Mouse (Mus musculus) adrenal gland (tissue): Measurements from ENCODE around the gene Iqcb1.

Source experiments
- intact Hi-C: fragments of 180-260 bp; cut with DNase I; formaldehyde crosslinking; loops from one replicate; pipeline ENCODE4 v1.15.1; 2025

Iqcb1 gene

DNA sequence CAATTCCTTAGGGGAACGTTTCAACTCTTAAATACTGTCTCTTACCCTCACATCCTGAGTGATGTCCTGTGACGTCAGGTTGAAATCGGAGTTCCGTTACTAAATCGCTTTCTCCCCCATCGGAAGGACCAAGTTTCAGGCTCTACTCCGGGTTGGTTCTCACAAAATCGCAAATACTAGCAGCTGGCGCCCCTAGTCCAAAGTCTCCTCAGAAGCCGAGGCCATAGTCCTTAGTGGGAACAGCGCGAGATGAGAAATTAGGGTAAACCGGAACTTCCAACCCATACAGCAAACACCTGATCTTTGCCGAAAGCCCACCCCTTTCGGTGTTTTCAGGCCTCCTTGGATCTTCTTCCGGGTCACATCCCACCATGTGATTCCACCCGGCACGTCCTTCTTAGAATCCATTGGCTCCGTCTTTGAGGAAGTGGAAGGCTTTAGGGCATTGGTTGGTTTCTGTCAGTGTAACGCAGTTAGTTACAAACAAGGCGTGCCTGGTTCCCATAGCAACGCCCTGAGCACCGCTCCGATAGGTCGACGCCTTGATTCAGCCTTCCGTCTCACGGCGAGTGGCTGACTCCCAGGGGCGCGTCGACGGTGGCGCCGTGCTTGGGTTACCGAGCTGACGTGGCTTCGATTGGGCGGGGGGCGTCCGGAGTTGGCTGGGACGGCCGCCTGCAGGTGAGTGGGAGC, 46.5 kb downstream of the Iqcb1 start, which contains the start of the genes Eaf2 and Golgb1:
Eaf2 (minus strand) TSS at position 421 of the 693 bp plus-strand sequence.
Golgb1 (plus strand) TSS at position 558 of the 693 bp plus-strand sequence.
- intact Hi-C loops: loop anchor here (10.0 kb wide), 1 partner anchor 140 kb away; the partner anchor contains the start of gene Polq

DNA sequence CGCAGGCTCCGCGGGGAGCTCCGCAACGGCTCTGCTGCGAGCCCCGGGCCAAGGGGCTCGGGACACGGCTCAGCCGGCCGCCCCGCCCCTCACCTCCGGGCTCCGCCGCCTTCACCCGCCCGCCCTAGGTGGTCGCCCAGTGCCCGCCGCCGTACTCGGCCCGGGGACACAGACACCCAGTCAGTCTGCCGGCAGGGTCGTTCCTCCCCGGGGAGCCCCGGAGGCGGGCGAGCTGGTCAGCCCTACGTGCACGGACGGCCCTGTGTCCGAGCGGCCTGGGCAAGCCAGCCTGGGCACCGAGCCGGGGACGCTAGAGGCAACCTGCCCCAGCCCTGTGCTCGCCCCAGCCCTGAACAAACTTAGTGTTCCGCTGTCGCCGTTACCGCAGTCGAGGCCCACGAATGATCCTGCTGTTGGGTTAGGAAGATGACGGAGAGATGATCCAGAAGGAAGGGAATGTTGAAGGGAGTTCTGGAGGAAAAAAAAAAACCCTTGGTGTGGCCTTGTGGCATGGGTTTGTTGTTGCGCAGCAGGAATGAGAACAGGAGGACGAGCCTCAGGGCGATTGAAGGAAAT, 47.2 kb downstream of the Iqcb1 start:
- intact Hi-C loops: loop anchor here (10.0 kb wide), 1 partner anchor 139 kb away; the partner anchor contains the start of gene Polq

DNA sequence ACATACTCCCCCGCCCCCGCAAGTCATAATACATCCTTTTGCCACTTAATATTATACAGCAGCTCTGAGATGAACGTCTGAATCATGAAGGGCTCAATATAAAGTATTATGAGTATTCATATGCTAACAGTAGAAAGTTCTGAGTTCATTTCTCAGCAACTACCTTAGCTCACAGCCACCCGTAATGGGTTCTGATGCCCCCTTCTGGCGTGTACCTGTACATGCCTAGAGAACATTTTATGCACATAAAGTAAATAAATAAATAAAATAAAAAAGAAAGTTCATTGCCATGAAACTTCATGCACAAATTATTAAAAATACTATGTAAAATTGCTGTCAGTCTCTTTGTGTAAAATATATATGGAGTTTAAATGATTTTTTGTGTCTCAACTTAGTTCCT, 49.1 kb downstream of the Iqcb1 start:
- intact Hi-C loops: loop anchor here (10.0 kb wide), 1 partner anchor 137 kb away; the partner anchor contains the start of gene Polq

DNA sequence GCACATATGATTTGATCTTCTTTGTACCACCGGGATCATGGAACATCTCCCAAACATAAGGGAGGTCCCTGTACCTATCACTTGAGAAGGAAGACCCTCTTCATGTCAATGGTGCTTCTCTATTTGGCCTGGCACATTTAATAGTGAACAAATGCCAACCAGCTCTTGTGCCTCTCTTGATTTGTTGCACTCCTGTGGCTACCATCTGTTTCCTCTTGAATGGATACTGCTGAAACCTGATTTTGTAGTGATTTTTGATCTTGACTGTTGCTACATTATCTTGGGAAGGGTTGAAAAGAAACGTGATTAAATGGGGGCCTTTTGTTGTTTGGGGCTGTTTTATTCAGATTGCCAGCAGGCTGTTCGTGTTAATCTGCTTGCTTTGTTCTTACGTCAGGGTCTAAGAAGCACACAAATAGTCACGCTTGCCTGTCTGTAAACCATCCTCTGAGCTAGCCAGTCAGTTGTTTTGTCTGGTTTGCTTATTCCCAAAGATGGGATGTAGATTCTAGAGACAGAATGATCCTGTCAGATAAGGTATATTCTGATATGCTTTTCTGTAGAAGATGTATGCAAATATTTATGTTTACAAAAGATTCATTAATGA, 54.7 kb downstream of the Iqcb1 start:
- intact Hi-C loops: no loop called here

DNA sequence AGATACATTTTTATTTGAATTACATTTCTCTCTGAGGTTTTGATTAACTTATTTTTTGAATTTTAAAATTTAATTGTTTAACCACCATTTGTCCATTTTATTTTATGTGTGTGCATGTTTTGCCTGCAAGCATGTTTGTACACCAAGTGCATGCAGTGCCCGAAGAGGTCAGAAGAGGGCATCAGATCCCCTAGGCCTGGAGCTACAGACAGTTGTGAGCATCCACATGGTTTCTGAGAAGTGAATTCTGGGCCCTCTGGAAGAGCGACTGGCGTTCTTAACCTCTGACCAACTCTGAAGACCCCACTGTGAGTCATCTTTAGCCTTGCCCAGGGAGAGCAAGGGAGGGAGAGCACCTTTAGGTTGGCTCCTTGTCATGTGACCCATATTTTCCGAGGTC, 56.7 kb downstream of the Iqcb1 start:
- intact Hi-C loops: no loop called here

DNA sequence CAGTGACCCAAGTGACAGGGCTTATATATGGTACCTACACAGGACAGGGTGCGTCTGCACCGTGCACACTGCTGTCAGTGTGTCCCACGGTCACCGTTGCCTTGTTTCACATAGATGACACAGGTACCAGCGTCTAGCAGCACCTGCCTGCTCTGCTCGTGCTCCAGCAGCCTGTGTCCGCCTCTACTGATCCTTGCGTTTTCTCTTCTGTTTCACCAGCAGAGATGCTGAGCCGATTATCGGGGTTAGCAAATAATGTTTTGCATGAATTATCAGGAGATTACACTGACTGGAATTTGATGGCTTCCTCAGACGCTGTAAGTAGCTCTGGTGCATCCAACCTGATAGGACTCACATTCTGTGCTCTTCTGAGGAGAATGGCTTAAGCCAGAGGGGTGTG, 57.7 kb downstream of the Iqcb1 start:
- intact Hi-C loops: no loop called here

DNA sequence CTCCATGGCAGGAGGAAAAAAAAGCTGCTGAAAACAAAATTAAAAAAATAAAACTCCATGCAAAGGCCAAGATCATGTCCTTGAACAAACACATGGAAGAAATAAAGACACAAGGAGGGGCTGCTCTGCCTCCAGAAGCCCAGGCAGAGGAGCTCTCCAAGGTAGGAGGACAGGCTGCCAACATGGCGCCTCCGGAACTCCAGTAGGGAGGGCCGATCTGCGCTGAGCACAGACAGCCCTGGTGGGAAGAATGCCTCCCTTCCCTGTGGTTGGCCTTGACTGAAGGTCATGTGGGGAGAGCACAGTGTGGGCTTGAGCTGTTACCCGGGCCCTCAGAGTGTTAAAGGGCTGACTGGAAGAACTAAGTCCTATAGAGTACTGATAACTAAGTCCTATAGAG, 59.4 kb downstream of the Iqcb1 start:
- intact Hi-C loops: no loop called here

DNA sequence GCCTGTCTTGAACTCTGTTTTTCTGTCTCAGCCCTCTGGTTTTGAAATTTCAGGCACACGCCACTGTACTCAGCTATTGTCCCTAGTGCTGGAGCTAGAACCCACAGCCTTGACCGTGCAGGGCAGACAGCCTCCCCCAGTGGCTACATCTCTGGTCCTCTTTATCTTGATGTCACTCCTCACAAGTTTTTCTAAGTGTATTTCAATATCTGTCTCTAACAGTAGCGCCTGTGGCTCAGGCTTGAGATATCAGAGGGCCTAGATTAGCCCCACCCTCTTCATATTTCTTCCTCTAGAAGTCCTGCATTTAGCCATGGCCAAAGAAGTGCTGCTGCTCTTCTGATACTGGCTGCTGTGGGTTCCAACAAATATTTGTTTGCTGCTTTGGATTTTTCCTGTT, 62.4 kb downstream of the Iqcb1 start:
- intact Hi-C loops: no loop called here

DNA sequence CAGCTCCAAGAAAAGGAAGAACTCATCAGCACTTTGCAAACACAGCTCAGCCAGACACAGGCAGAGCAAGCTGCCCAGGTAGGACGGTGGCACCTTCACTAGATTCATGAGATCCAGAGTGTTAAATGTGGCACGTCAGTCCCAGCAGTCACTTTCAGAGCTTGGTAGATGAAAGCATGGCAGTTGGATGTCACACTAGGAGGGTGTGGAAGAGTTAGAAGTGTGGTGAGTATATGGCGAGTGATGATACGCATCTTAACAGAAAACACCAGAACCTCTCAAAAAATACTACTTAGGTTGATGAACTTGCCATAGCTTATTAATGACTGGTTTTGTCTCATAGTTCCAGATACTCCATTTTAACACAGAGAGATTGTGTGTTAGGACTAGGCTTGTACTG, 63.2 kb downstream of the Iqcb1 start:
- intact Hi-C loops: no loop called here

DNA sequence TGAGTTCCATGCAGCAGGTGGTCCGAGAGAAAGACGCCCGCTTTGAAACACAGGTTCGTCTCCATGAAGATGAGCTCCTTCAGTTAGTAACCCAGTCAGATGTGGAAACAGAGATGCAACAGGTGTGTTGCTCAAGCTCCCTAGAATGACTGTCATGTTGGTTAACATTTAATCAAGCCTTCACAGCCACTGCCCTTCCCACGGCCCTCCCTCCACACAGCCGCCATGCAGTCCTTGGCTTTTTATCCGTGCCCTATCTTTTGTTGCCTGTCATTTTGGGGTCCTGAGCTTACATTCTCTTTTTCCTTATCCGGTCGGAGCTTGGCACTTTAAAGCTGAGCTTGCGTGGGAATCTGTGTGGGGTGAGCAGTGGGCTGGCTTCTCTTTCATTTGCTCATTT, 65.1 kb downstream of the Iqcb1 start:
- intact Hi-C loops: no loop called here

DNA sequence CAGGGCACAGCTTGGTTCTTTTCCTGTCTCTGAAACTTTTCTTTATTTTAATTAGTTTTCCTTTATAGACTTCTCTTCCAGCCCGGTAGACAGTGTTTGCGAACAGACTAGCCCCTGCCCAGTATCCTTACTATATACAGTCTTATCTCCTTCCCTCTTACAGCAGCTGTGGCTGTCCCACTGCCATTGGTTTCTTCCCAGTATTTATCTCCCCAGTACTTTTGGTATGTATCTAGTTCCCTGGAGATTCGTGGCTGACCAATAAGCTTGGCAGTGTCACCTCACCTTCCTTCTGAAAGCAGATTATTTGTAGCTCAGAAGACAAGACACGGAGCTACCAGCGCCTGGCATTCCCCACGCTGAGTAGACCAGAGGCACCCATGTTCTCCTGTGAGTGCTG, 68.5 kb downstream of the Iqcb1 start:
- intact Hi-C loops: no loop called here

DNA sequence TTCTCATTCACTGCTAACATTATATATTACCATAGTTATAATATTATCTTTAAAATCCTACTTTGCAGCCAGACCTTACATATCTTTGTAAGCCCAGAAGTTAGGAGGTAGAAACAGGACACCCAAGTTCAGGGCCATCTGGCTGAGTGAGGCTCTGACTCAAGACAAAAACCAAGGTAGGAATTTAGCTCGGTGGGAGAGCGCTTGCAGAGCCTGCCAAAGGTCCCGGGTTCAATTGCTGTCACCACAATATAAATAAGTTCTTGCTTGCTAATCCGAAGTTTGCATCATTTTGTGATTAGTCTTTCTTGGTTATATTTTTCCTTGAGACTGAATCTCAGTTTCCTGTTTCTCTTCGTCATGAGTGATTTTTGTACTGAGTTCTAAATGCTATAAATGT, 75.0 kb downstream of the Iqcb1 start:
- intact Hi-C loops: no loop called here

DNA sequence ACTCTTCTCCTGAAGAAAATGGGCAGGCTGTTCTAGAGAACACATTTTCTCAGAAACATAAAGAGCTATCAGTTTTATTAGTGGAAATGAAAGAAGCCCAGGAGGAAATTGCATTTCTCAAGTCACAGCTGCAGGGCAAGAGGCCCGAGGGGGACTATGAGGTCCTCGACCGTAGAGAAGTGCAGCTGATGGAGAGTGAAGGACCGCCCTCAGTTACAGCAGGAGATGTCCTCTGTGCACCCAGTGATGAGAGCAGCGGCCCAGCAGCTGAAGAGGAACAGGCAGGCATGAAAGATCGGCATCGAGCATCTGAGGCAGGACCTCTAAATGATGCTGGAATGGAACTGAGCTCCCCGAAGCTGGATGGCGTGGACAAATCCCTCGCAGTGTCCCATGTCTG, 83.7 kb downstream of the Iqcb1 start:
- intact Hi-C loops: loop anchor here (10.0 kb wide), 1 partner anchor 77 kb away; no protein-coding TSS in a partner anchor

DNA sequence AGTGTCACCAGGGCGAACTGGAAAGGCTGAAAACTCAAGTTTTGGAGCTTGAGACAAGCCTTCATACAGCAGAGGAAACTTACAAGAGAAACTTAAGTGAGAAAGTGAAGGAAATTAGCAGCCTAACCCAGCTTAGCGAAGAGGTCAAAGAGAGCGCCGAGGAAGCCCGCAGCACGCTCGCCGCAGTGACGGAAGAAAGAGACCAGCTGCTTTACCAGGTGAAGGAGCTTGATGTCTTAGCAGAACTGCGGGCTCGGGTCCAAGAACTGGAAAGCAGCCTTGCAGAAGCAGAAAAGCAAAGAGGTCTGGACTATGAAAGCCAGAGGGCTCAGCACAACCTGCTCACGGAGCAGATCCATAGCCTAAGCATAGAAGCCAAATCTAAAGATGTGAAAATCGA, 84.1 kb downstream of the Iqcb1 start:
- intact Hi-C loops: loop anchor here (10.0 kb wide), 1 partner anchor 78 kb away; no protein-coding TSS in a partner anchor

DNA sequence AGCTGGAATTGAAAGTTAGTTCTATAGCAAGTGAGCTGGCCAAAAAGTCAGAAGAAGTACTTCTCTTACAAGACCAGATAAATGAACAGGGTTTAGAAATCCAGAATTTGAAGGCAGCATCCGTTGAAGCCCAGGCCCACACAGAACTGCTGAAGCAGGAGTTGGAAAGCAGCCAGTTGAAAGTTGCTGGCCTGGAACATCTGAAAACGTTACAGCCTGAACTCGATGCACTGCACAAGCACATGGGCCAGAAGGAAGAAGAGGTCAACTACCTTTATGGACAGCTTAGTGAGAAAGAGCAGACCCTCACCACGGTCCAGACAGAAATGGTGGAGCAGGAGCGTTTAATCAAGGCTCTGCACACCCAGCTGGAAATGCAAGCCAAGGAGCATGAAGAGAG, 86.0 kb downstream of the Iqcb1 start:
- intact Hi-C loops: loop anchor here (10.0 kb wide), 1 partner anchor 79 kb away; no protein-coding TSS in a partner anchor

DNA sequence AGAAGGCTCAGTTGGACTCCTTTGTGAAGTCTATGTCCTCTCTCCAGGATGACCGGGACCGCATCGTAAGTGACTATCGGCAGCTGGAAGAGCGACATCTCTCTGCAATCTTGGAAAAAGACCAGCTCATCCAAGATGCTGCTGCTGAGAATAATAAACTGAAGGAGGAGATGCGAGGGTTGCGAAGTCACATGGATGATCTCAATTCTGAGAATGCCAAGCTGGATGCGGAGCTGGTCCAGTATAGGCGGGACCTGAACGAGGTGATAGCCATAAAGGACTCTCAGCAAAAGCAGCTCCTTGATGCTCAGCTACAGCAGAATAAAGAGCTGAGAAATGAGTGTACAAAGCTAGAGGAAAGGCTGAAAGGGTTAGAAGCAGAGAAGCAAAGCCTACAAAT, 90.3 kb downstream of the Iqcb1 start:
- intact Hi-C loops: loop anchor here (10.0 kb wide), 1 partner anchor 84 kb away; no protein-coding TSS in a partner anchor

DNA sequence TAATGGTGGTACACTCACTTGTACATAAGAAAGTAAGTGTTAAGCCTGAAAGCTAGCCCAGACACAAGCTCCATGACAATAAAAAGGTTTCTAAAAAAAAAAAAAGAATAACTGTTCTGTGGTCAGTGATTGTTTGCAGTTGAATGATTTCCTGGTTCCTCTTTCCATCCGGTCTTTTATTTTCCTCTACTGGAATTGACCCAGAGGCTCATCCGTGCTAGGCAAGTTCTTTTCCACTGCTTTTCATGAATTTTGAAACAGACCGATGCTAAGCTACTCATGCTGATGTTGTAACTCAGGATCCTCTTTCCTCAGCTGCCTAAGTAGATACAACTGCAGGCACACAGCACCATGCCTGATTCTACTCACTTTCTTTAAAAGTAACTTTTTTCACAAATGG, 92.2 kb downstream of the Iqcb1 start:
- intact Hi-C loops: no loop called here

DNA sequence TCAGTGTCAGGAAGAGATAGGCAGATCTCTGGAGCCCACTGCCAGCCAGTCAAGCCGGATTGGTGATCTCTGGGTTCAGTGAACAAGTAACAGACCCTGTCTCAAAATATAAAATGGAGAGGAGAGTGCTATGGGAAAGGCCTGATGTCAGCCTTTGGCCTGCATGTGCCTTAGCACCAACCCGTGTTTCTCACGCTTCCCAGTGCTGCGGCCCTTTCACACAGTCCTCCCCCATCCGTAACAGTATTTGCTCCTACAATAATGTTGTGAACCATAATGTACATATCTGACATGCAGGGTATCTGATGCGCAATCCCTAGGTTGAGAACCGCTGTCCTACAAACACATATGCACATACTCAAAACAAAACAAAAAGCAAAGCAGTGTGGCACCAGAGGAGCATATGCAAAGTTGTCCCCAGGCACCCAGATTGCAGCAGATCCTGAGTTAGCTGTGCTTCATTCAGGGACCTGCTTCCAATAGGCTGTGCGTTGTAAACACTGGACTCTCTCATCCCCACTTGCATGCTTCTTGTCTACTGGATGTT, 93.0 kb downstream of the Iqcb1 start:
- intact Hi-C loops: no loop called here

DNA sequence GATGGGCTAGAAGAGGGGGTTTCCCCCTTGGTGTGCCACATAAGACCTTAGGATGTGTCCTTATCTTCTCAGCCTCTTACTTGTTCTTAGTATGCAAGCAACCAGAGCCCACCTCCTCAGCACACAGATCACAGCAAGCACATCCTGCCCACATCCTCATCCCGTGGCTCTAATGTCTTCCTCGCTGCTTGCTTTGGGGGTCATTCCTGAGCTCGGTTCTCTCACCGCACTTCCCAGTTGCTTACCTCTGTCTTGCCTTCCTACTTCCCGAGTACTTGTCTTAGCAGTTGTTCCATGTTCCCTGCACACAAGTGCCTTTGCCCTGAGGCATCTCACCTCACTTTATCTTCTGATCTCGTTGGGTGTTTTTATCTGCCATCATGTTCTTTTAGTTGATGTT, 93.8 kb downstream of the Iqcb1 start:
- intact Hi-C loops: no loop called here
